Mouse (Mus musculus) stomach, postnatal 0 days (tissue): Measurements from ENCODE around the gene Metrn.

Source experiments
- CTCF ChIP-seq: IDR thresholded peaks from 2 replicates; pipeline ENCODE4 v1.5.1; 2016; ENCODE audit warnings: antibody characterized with exemption, low read depth, mild to moderate bottlenecking, moderate library complexity
- EP300 ChIP-seq: optimal IDR thresholded peaks from 2 replicates; pipeline ENCODE3; 2016; ENCODE audit warnings: antibody characterized with exemption

GRCm38 (mm10) chr17:25801029-25801428 lies 4.1 kb upstream of the Metrn start:
- TF ChIP-seq CTCF (peak; percentile 95), EP300 (no peak)
